Mouse (Mus musculus) spleen, adult 12 weeks (tissue): ENCODE data around the gene Myh9.

Source experiments
- DNase-seq: peaks from one replicate; pipeline ENCODE4 v3.0.0; 2022; ENCODE audit warnings: low spot score

The Myh9 gene

GRCm38 (mm10) chr15:77842047-77842843 lies at the start of gene Myh9:
Gene Myh9, minus strand, starts transcription at chr15:77842175.
- DNase-seq = peak; percentile 96

GRCm38 (mm10) chr15:77891766-77892165 lies 49.8 kb upstream of the Myh9 start:
- no peak for DNase-seq

GRCm38 (mm10) chr15:77889761-77890422 lies 47.9 kb upstream of the Myh9 start:
- DNase-seq = no peak

GRCm38 (mm10) chr15:77888286-77888685 lies 46.3 kb upstream of the Myh9 start:
- DNase-seq = no peak

- DNase-seq = no peak
Measured at GRCm38 (mm10) chr15:77887093-77887488, 45.1 kb upstream of the Myh9 start.

GRCm38 (mm10) chr15:77886369-77887092 lies 44.6 kb upstream of the Myh9 start:
- no peak for DNase-seq

GRCm38 (mm10) chr15:77885945-77886344 lies 44.0 kb upstream of the Myh9 start:
- DNase-seq = no peak

- no peak for DNase-seq
Measured at GRCm38 (mm10) chr15:77885159-77885558, 43.2 kb upstream of the Myh9 start.

- no peak for DNase-seq
Measured at GRCm38 (mm10) chr15:77883697-77884010, 41.7 kb upstream of the Myh9 start.

GRCm38 (mm10) chr15:77882797-77883696 lies 41.1 kb upstream of the Myh9 start:
- DNase-seq = no peak

- DNase-seq = no peak
Measured at GRCm38 (mm10) chr15:77882297-77882696, 40.3 kb upstream of the Myh9 start.

- DNase-seq = no peak
Measured at GRCm38 (mm10) chr15:77881698-77882097, 39.7 kb upstream of the Myh9 start.

- no peak for DNase-seq
Measured at GRCm38 (mm10) chr15:77880738-77881137, 38.8 kb upstream of the Myh9 start.

- no peak for DNase-seq
Measured at GRCm38 (mm10) chr15:77879756-77880155, 37.8 kb upstream of the Myh9 start.

GRCm38 (mm10) chr15:77877209-77877608 lies 35.2 kb upstream of the Myh9 start:
- no peak for DNase-seq

GRCm38 (mm10) chr15:77876716-77877115 lies 34.7 kb upstream of the Myh9 start:
- no peak for DNase-seq

GRCm38 (mm10) chr15:77875953-77876352 lies 34.0 kb upstream of the Myh9 start:
- no peak for DNase-seq

- DNase-seq = no peak
Measured at GRCm38 (mm10) chr15:77874807-77875206, 32.8 kb upstream of the Myh9 start.

GRCm38 (mm10) chr15:77874310-77874709 lies 32.3 kb upstream of the Myh9 start:
- no peak for DNase-seq

GRCm38 (mm10) chr15:77873564-77873963 lies 31.6 kb upstream of the Myh9 start:
- DNase-seq = no peak

GRCm38 (mm10) chr15:77872996-77873395 lies 31.0 kb upstream of the Myh9 start:
- DNase-seq = no peak

- no peak for DNase-seq
Measured at GRCm38 (mm10) chr15:77868340-77868739, 26.4 kb upstream of the Myh9 start.
